Mouse (Mus musculus) intestine, embryonic 15.5 days (tissue): Measurements from ENCODE around the gene Syne4. TPM values are rescaled to one million over a fixed set of nuclear protein-coding genes. Genes with fewer than 3 reads are reported as not detected.

ENCODE experiments used
- ATAC-seq: fragments of 200-750 bp; cut with Nextera tagmentation; 2 replicates; pipeline ENCODE4 v1.8.0; 2017; ENCODE audit warnings: moderate TSS enrichment, moderate library complexity
- H3K27ac ChIP-seq: fragments of 300-500 bp; sonication (generic); 2 replicates; pipeline ENCODE4 v1.5.1; 2015; ENCODE audit warnings: mild to moderate bottlenecking, inconsistent platforms
- H3K27me3 ChIP-seq: fragments of 300-500 bp; sonication (generic); replicated peaks from 2 replicates; pipeline ENCODE4 v1.6.1; 2015; ENCODE audit warnings: inconsistent platforms
- H3K36me3 ChIP-seq: fragments of 300-500 bp; sonication (generic); 2 replicates; pipeline ENCODE4 v1.6.1; 2015; ENCODE audit warnings: inconsistent platforms
- H3K4me1 ChIP-seq: fragments of 300-500 bp; sonication (generic); replicated peaks from 2 replicates; pipeline ENCODE4 v1.6.1; 2015; ENCODE audit warnings: inconsistent platforms
- H3K4me2 ChIP-seq: fragments of 300-500 bp; sonication (generic); replicated peaks from 2 replicates; pipeline ENCODE4 v1.6.1; 2015; ENCODE audit warnings: mild to moderate bottlenecking, inconsistent platforms
- H3K4me3 ChIP-seq: fragments of 300-500 bp; sonication (generic); replicated peaks from 2 replicates; pipeline ENCODE4 v1.5.1; 2015; ENCODE audit warnings: inconsistent platforms
- H3K9ac ChIP-seq: fragments of 300-500 bp; sonication (generic); 2 replicates; pipeline ENCODE4 v1.6.1; 2015; ENCODE audit warnings: inconsistent platforms
- H3K9me3 ChIP-seq: fragments of 300-500 bp; sonication (generic); 2 replicates; pipeline ENCODE4 v1.6.1; 2016; ENCODE audit warnings: inconsistent platforms
- WGBS: fragments of 180-500 bp; shearing (Covaris S2); methylation state at CpG from one replicate; pipeline ENCODE4 v1.1.7; 2015; 5-methylcytosine and 5-hydroxymethylcytosine counted together
- polyA plus RNA-seq: library from polyadenylated mRNA; unstranded; fragments of >200 nt; fragmentation: Nextera tagmentation; extraction: Ambion mirVana; gene quantifications from 2 replicates; pipeline ENCODE4 v1.2.1, GENCODE M21; 2015

Syne4 gene
- polyA plus RNA-seq, 1 experiment from 2014 or later = 47.7 TPM

- 58% methylated on average over 3 of the region's 3 CpGs for WGBS
- H3K4me2 ChIP-seq = no peak overlapping the region
- H3K4me1 ChIP-seq = no peaks in the 10 kb centered on the region
- H3K9ac ChIP-seq = no peak overlapping the region
- H3K36me3 ChIP-seq = peaks cover 9% of the 10 kb centered on the region
- H3K9me3 ChIP-seq = no peaks in the 10 kb centered on the region
- no peak overlapping the region for H3K4me3 ChIP-seq
- H3K27me3 ChIP-seq = no peaks in the 10 kb centered on the region
- no peak overlapping the region for H3K27ac ChIP-seq
- no peak for ATAC-seq
Observed at GRCm38 (mm10) chr7:30300914-30301313, 13.7 kb upstream of the Syne4 start.

- H3K36me3 ChIP-seq = peaks cover 5% of the 10 kb centered on the region; the same call in 1 of the 2 replicates
Observed at GRCm38 (mm10) chr7:30306083-30306779, 8.4 kb upstream of the Syne4 start.

GRCm38 (mm10) chr7:30308076-30309005 lies 6.3 kb upstream of the Syne4 start, which contains the start of gene Alkbh6:
Gene Alkbh6 (plus strand): TSS chr7:30308717.
- Histone ChIP-seq H3K9me3 (no peaks in the 10 kb centered on the region), H3K4me1 (peaks cover 12% of the 10 kb centered on the region), H3K4me3 (peak within 1 kb of the TSS; percentile 66), H3K4me2 (peak within 1 kb of the TSS; percentile 84), H3K27ac (peak within 1 kb of the TSS; percentile 54), H3K27me3 (no peaks in the 10 kb centered on the region), H3K36me3 (no peaks in the 10 kb centered on the region), H3K9ac (peak within 1 kb of the TSS; percentile 51)
- peak; percentile 100 for ATAC-seq
- WGBS = 5% methylated on average over 27 of the region's 27 CpGs

More at GRCm38 (mm10) chr7:30306083-30306779, 8.4 kb upstream of the Syne4 start:
- Histone ChIP-seq H3K4me2 (no peak overlapping the region), H3K9me3 (no peaks in the 10 kb centered on the region), H3K4me1 (peaks cover 12% of the 10 kb centered on the region), H3K4me3 (no peak overlapping the region), H3K9ac (no peak overlapping the region), H3K27ac (no peak overlapping the region), H3K27me3 (no peaks in the 10 kb centered on the region)
- no peak for ATAC-seq
- WGBS = 91% methylated on average over 16 of the region's 16 CpGs

GRCm38 (mm10) chr7:30309395-30310129 lies 5.0 kb upstream of the Syne4 start:
- no peaks in the 10 kb centered on the region for H3K27me3 ChIP-seq
- peak overlapping the region; percentile 84 for H3K4me2 ChIP-seq
- peak overlapping the region; percentile 66 for H3K4me3 ChIP-seq
- no peak overlapping the region for H3K27ac ChIP-seq
- WGBS = 59% methylated on average over 15 of the region's 15 CpGs
- ATAC-seq = no peak
- H3K4me1 ChIP-seq = peaks cover 15% of the 10 kb centered on the region
- no peaks in the 10 kb centered on the region for H3K9me3 ChIP-seq
- H3K36me3 ChIP-seq = no peaks in the 10 kb centered on the region
- H3K9ac ChIP-seq = peak overlapping the region; percentile 51

DNA sequence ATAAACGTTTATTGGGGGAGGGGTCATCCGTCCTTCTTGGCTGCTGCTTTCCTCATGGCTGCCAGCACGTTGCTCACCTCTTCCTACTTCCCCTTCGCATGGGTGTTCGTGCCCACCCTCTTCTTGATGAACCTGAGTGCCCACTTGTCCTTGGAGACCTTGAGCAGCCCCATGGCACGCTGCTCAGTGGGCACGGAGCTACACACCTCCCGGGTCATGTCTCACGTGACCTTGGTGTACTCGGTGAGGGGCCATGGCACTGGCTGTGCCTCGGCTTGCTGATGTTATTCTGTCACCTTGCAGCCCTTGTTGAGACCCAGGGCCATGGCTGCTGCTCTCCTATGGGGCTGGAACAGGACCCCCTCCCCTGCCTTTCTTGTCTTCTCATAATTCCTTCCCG lies 4.5 kb upstream of the Syne4 start:
- 82% methylated on average over 12 of the region's 12 CpGs for WGBS
- H3K27ac ChIP-seq = no peak overlapping the region
- H3K9ac ChIP-seq = no peak overlapping the region
- H3K36me3 ChIP-seq = no peaks in the 10 kb centered on the region
- H3K4me1 ChIP-seq = peaks cover 18% of the 10 kb centered on the region
- no peak for ATAC-seq
- no peaks in the 10 kb centered on the region for H3K27me3 ChIP-seq
- H3K4me3 ChIP-seq = no peak overlapping the region
- H3K4me2 ChIP-seq = no peak overlapping the region
- no peaks in the 10 kb centered on the region for H3K9me3 ChIP-seq

DNA sequence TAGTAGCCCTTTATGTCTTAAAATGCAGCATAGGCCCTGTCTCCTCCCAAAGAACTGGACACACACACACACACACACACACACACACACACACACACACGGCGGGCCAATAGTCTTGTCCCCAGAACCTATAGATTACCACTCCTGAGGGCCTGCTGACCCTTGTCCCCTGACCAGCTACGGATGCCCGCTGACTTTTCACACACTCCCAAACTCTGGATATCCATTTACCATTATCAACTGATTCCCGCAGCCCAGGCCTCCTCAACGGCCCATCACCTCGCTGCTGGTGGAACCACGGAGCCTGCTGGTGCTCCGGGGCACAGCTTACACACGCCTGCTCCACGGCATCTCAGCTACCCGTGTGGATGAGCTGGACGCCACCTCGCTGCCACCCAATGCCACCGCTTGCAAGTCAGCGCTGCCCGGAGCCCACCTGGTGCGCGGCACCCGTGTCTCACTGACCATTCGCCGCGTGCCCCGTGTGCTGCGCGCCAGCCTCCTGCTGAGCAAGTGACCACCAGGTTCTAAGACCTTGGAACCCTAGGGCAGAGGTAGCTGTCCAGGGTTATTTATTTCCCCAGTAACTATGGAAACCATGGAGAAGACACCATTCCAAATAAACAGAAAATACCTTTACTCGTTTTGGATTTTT lies 814 bp upstream of the Syne4 start:
- Histone ChIP-seq H3K4me2 (no peak overlapping the region), H3K27me3 (no peaks in the 10 kb centered on the region), H3K9me3 (no peaks in the 10 kb centered on the region), H3K27ac (no peak overlapping the region), H3K9ac (no peak overlapping the region), H3K4me1 (peaks cover 17% of the 10 kb centered on the region), H3K36me3 (no peaks in the 10 kb centered on the region), H3K4me3 (no peak overlapping the region)
- ATAC-seq = no peak
- WGBS = 50% methylated on average over 27 of the region's 27 CpGs

DNA sequence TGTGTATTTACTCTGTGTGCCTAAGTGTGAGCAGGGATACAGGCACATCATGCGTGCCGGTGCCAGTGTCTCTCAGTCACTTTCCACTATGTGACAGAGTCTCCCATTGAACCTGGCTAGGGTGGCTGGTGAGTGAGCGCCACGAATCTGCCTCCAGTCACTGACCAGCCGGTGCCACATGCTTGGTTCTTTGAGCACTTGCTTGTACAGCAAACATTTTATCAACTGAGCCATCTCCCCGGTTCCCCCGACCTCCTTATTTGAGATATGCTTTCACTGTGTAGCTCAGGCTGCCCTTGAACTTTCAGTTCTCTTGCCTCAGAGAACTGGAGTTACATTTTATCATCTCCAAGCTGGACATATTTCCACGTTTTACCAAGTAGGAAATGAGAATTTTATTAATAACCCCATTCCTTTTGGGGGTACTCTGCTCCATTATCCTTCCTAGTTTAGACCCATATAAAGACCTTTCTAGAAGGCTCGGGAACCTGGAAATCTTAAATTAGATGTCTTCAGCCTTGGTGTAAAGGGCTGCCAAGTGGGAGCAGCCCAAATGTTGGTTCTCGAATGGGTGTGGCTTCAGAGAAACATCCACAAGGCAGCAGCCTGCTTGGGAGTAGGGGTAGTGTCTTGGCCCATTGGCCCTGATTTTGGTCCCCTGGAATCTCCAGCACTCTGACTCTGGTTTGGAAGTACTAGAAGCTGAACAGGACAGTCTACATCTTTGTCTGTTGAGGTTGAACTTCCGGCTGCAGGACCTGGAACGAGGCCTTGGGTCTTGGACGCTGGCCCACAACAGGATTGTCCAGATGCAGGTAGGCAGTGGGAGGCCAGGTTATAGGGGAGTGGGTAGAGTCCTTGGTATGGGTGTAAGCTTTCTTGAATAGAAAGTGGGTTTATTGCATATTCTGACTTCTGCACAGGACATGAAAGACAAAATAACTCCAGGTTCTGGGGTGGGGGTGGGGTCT lies 1.2 kb downstream of the Syne4 start:
- H3K9ac ChIP-seq = peak overlapping the region; percentile 50
- H3K27me3 ChIP-seq = no peaks in the 10 kb centered on the region
- peak overlapping the region; percentile 47 for H3K4me3 ChIP-seq
- ATAC-seq = no peak
- H3K4me1 ChIP-seq = peaks cover 14% of the 10 kb centered on the region; the same call in 1 of the 2 replicates
- H3K4me2 ChIP-seq = peak overlapping the region; percentile 61
- 65% methylated on average over 13 of the region's 13 CpGs for WGBS
- no peak overlapping the region for H3K27ac ChIP-seq
- H3K36me3 ChIP-seq = no peaks in the 10 kb centered on the region
- H3K9me3 ChIP-seq = no peaks in the 10 kb centered on the region

DNA sequence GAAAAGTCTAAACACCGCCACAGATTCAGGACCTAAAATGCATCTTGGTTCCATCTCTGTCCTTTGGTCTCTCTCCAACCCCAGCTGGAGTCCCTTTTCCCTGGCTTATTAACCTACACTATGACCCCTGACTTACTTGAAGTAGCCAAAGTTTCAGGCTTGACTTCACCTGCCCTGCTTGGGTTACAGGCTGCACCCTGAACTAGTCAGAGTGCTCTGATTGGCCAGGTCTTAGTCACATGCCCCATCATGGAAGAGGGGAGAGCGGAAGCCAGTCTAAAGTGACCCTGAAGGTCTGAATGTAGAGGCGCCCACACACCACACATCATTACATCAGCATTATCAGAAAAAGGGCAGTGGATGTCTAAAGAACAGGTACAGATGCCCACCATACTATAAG lies 3.5 kb downstream of the Syne4 start:
- no peaks in the 10 kb centered on the region for H3K36me3 ChIP-seq
- no peak overlapping the region for H3K4me2 ChIP-seq
- peaks cover 20% of the 10 kb centered on the region for H3K4me1 ChIP-seq
- H3K27ac ChIP-seq = no peak overlapping the region
- ATAC-seq = no peak
- H3K9me3 ChIP-seq = no peaks in the 10 kb centered on the region
- no peaks in the 10 kb centered on the region for H3K27me3 ChIP-seq
- 96% methylated on average over 3 of the region's 3 CpGs for WGBS
- no peak overlapping the region for H3K9ac ChIP-seq
- H3K4me3 ChIP-seq = no peak overlapping the region

- 74% methylated on average over 2 of the region's 2 CpGs for WGBS
- Histone ChIP-seq H3K27ac (0 out of 2 replicates have a peak overlapping the region, but pooled peaks have one; percentile 40), H3K9me3 (no peaks in the 10 kb centered on the region), H3K4me3 (no peak overlapping the region), H3K27me3 (no peaks in the 10 kb centered on the region), H3K4me1 (peaks cover 10% of the 10 kb centered on the region), H3K4me2 (peak overlapping the region; percentile 87), H3K9ac (0 out of 2 replicates have a peak overlapping the region, but pooled peaks have one; percentile 4), H3K36me3 (no peaks in the 10 kb centered on the region)
- ATAC-seq = no peak
Observed at GRCm38 (mm10) chr7:30320946-30321345, 6.3 kb downstream of the Syne4 start.

GRCm38 (mm10) chr7:30321539-30322284 lies 7.1 kb downstream of the Syne4 start, which contains the start of gene E130208F15Rik:
Gene E130208F15Rik (plus strand): TSS chr7:30321740.
- Histone ChIP-seq H3K27me3 (no peaks in the 10 kb centered on the region), H3K36me3 (no peaks in the 10 kb centered on the region), H3K9me3 (no peaks in the 10 kb centered on the region), H3K27ac (peak within 1 kb of the TSS; percentile 92), H3K4me3 (peak within 1 kb of the TSS; percentile 85), H3K9ac (peak within 1 kb of the TSS; percentile 92), H3K4me2 (peak within 1 kb of the TSS; percentile 87), H3K4me1 (peaks cover 10% of the 10 kb centered on the region)
- ATAC-seq = peak; percentile 74
- under 1% methylated on average over 63 of the region's 63 CpGs for WGBS
